Mouse (Mus musculus) embryonic fibroblast, embryonic 13.5 days (primary cell): ENCODE results near the gene Clip4. TPM values are rescaled to one million over a fixed set of nuclear protein-coding genes. Genes with fewer than 3 reads are reported as not detected.

Experiments
- H3K27ac ChIP-seq: 2 replicates; pipeline ENCODE4 v1.5.1; 2012; ENCODE audit warnings: low read length, control low read depth, inconsistent platforms; ENCODE audit not compliant: insufficient read depth
- H3K4me1 ChIP-seq: 2 replicates; pipeline ENCODE4 v1.6.1; 2011; ENCODE audit warnings: low read length; ENCODE audit not compliant: control insufficient read depth, insufficient read depth
- H3K4me3 ChIP-seq: 2 replicates; pipeline ENCODE4 v1.5.1; 2011; ENCODE audit warnings: mild to moderate bottlenecking, control low read depth, low read length; ENCODE audit not compliant: insufficient read depth
- CTCF ChIP-seq: IDR thresholded peaks from 2 replicates; pipeline ENCODE4 v1.5.1; 2011; ENCODE audit warnings: mild to moderate bottlenecking, control low read depth, low read length, moderate library complexity, borderline replicate concordance; ENCODE audit not compliant: insufficient read depth
- polyA plus RNA-seq: library from polyadenylated mRNA; stranded (reverse); fragments of >200 nt; gene quantifications from 2 replicates; pipeline ENCODE4 v1.2.4, GENCODE M21; 2011; ENCODE audit warnings: low read depth; ENCODE audit not compliant: missing spikeins, insufficient read length

Clip4 gene
- polyA plus RNA-seq, 1 experiment = 25.8 TPM

DNA sequence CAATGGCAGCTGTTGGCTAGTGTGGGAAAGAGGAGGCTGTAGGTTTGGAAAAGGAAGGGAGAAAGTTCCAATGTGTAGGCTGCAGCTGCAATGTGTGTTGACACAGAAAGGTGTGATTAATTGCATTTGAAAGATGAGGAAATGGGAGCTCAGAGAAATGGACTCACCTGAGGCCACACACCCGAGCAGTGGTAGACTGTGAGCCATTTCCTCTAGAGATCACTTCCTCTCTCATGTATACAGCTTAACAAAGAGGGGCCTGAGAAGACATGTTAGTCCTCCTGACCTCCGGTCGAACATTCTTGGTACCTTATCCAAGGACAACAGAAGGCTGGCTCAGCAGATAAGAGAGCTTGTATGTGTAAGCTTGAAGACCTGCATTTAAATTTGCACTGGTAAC lies 144.9 kb downstream of the Clip4 start:
- no peak for TF ChIP-seq CTCF
- H3K27ac ChIP-seq = no peak overlapping the region
- H3K4me3 ChIP-seq = no peak overlapping the region
- no peaks in the 10 kb centered on the region for H3K4me1 ChIP-seq

Other genes with a start within 250 kb of the Clip4 start
- 22.4 and 29.5 TPM in 2 replicates for gene Ndc80, start 241.6 kb upstream of the Clip4 start, polyA plus RNA-seq
- gene Spdya, start 216.4 kb upstream of the Clip4 start, polyA plus RNA-seq = not detected in 2 replicates
- gene Wdr43, start 152.6 kb upstream of the Clip4 start, polyA plus RNA-seq = 99.2 and 118 TPM in 2 replicates
- not detected in 2 replicates for gene Togaram2, start 95.2 kb upstream of the Clip4 start, polyA plus RNA-seq
- not detected in 2 replicates for gene Pcare, start 15.6 kb upstream of the Clip4 start, polyA plus RNA-seq